Mouse (Mus musculus): ENCODE measurements at regions not wholly inside any gene's neighbourhood (a gene's known extent, or its start where the extent isn't known, plus 50 kb on each side); places are given as distances from the start of the nearest gene placed in this dataset.

DNA sequence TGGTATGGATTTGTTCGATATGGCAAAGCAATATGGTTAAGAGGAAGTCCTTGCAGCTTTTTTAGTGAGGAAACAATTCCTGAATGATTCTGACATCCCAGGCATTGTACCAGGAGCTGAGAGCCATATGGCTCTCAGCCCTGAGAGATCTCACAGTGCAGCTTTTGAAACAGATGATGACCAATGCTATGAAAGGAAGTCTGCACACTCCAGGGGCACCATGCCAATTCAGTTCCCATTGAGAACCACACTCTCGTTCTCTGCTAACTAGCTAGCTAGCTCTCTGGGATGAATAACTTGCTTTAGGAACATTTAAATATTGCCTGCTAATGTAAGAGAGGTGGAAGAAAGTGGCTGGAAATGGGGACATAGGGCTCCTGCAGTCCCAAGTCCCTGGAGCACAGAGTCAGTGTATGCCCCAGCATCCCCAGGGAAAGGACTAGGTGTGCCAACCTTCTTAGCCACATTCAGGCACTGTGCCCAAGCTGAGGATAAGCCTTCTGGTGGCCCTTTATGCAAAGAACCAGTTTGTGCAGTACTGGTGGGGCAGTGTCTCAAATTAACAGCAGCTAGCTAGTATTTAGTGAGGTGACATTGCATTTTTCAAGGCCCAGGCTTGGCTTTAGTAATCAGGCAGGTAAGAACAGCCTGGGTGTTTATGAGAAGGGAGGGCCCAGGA lies 61.8 kb upstream of the Nampt start:
- no peak for DNase-seq

DNA sequence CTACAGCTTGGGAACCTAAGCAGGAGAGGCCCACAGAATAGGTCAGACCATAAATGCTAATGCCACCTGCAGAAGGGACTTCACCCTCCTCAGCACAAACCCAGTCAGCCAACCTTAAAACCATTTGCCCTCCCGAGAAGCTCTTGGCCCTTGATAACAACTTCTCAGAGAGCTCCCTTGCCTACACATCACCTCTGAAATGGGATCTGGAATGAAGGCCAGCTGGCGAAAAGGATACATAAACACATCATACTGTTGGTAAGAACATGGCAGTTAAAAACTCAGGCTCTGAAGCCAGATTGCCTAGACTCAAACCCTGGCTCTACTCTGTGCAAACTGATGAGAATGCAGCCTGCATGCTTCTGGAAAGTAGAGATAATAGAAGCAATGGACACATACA lies 61.2 kb upstream of the Nampt start:
- no peak for DNase-seq

DNA sequence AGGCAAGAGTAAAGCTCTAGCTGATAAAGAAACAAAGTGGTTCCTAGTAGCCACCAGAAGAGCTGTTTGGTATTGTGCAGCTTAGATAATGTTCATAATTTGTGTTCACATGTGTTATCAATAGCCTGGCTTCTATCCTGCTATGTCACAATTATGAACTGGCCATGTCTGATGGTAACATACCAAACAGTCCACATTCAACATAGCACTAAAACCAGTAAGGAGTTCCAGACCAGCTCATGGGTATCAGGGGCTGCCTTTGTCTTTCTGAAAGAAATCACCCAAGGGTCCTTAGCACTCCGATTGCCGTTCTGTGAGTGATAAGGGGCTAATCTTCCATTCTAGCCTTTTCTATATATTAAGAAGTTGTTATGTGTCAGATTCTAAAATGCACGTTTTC lies 58.7 kb upstream of the Nampt start:
- no peak for DNase-seq

DNA sequence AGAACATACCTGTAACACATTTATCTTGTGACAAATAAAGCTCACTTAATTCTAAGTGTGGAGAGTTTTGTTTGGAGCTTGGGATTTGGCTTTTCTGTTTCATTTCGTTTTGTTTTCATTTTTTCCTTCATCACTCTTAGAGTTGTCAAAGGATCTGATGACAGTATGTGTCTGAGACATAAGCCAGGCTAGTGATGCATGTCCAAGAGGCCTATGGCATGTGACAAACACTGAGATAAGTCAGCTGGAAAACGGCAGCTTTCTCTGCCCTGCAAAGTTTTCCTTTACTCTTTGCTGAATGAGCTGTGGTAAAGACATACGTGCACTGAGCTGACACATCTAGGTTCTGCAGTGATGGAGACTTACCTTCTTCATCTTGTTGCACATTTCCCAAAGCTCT lies 58.3 kb upstream of the Nampt start:
- no peak for DNase-seq

DNA sequence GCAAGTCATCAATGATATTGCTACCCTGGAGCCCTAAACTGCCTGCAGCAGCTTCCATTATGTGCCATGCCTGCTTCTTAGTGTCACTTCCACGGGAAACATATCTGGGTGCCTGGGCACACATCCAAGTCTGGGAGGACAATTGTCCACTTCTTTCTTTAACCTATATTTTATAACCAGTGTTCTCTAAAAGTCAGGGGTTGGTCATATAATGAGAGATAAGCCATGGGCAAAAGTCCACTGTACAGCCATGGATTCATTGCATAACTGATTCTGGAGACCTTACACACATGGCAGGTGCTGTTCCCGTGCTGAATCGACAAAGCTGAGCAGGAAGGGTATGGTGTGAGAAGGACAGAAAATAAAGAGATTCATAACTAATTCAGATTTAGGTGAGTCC lies 55.1 kb upstream of the Nampt start:
- no peak for DNase-seq

DNA sequence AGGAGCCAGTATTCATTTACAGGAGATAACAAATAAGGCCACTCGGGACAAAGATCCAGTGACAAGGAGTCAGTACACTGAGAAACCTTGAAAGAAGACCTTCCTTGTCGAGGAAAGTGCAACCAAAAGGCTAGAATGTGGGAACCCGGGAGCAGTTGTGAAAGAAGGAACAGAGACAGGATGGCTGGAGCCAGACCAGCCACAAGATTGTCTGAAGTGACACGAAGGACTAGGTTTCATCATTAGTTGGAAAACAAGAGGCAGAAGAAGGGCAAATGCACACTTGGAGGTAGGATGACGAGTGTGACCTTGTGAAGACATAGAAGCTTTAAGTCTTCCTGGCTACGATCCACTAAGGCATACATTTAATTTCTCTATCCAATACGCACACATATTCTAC lies 54.6 kb upstream of the Nampt start:
- no peak for DNase-seq

DNA sequence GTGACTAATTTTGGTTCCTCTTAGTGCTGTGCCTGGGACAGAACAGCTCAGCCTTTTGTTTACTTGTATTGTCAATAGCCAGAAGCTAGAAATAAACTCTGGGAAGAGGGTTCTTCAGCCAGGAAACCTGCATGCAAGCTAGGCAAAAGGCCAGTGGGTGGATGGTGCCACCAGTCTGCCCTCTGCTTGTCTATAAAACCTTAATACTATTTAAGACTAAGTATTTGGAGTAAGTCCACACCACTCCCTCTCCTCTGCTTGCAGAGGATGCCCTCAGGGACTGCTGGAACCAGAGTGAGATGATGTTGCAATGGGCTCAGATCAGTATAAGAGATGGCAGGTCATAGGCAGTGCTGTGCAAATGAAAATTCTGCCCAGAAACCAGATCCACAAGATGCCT lies 53.5 kb upstream of the Nampt start:
- no peak for DNase-seq

DNA sequence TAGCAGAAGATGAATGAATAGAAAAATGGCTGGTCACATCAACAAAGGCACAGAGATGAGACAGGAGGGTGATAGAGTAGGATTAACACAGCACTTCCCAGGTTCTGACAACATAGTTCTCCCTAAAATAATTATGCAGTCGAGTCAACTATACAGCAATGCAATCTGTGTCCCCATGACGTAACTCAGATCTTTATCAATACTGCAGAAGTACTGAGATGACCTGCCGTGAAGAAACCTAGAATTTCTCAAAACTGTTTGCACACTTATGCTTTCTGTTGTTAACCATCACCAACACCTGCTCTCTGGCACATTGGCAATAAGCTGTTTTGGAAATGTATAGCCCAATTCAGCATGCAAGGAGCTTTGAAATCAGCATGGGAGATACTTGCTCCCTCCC lies 52.8 kb upstream of the Nampt start:
- no peak for DNase-seq

DNA sequence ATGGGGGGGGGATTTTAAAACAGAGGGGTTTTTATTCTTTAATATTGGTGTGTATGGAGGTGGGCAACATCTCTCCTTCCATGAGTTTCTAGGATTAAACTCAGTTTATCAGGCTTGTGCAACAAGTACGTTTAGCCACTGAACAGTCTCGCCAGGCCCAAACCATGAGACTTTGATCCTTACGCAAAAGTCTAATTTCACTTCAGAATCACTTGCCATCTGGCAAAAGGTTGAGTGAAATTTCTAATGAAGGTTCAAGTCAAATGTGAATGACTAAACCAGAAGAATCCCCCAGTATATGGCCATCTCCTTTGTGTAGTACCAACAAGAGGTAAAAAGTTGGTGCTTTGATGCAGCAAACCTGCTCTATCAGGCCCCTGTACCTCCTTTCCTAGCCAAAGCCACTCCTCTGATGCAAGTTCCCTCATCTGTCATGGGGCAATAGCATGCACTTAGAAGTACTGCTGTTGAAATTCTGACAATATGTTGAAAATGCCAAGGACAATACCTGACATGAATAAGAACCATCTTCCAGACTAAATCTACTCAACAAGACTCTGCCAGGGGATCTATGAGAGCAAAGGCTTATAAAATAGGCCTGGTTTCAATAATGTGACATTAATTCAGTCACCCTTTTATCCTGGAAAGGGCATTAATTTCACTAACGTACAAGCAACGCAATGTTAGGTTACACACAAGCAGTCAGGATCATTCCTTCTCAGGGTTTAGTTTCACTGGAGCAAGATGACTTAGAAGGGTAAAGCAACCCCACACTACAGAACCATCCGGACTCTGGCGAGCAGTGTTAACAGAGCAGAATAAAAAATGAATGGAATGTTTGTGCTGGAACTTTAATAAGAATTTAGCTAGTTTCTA lies 51.9 kb upstream of the Nampt start:
- no peak for DNase-seq

DNA sequence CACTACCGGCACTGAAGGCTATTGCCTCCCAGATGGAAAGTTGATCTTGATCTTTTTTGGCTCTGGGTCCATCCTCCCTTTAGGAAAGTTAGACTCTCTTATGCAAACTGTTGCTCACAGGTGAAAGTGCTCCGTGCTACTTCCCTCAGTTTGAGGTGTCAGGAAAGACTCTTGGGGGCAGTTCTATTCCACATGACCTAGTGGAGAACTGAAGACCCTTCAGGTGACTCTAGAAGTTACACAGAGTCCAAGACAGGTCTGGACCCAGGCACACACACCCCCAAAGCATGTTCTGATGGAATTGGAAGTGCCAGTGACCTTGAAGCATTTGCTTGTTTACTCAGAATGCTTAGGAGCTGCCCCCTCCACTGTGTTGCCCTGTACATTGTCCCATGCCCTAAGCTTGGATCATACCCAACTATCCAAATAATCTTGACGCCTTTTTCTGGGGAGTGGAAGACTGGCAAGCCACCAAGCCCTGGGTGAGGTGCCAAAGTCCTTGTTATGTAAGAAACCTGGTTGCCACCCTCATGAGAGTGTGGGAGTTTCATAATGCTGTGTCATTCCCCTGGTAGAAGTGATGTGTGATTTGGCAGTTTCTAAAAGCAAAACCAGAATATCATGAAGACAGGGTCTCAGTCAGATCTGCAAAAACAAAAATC lies 51.1 kb upstream of the Nampt start:
- DNase-seq = no peak

DNA sequence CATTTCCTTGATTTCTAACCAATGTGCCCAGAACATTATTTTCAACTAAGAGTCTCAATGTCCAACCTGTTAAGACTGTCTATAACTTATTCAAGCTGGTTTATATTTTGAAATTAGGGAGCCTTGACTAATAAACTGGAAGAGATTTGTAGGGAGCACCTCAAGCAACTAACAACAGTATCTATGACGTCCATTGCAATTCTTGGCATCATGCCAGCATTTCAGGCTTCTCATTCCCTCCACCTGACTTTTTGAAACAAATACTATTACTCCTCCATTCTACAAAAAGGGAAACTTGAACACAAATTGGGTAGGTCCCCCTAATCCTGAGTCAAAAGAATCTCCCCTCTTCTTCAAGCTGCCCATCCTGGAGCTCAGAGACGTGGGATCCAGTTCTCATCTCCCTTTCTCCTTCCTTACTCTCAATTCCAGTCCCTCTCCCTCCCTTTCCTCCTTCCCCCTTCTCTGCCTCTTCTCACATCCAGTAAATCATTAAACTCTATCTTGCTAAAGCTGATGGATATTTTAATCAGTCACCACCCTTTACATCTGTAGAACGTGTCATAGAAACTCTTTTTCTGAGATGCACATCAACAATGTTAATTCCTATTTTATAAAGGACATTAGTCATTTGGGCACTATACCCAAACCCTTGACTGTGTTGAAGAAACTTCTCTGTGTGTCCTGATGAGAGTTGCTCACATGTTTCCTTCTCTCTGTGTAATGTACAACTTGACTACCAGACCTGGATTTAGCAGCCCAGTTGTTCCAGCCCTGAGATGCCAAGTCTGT lies 50.4 kb upstream of the Nampt start:
- DNase-seq = no peak

Measured in spleen, adult 18-20 months (tissue).